Mouse (Mus musculus): Measurements from ENCODE around the gene Smim15. TPM values are rescaled to one million over a fixed set of nuclear protein-coding genes. Genes with fewer than 3 reads are reported as not detected.

Smim15 gene
- 28.4 and 39.1 TPM in 2 replicates for polyA plus RNA-seq (2016; fragmentation: Nextera tagmentation; extraction: Ambion mirVana)

GRCm38 (mm10) chr13:108044222-108044941, at the start of gene Smim15:
Smim15 (plus strand) TSS chr13:108044446.
- H3K4me3 ChIP-seq, result peak within 1 kb of the TSS; percentile 87
- no peaks in the 10 kb centered on the region for H3K9me3 ChIP-seq
- WGBS, result under 1% methylated on average over 71 of the region's 71 CpGs
- H3K27me3 ChIP-seq (ENCODE audit: insufficient read depth, poor library complexity, severe bottlenecking), result no peaks in the 10 kb centered on the region; the same call in 1 of the 2 replicates
- H3K27ac ChIP-seq, result peak within 1 kb of the TSS; percentile 96
- DNase-seq (ENCODE audit: low spot score), result peak; percentile 95
- H3K36me3 ChIP-seq, result peaks cover 14% of the 10 kb centered on the region
- peaks cover 27% of the 10 kb centered on the region for H3K4me1 ChIP-seq

- H3K27me3 ChIP-seq (ENCODE audit: insufficient read depth, poor library complexity, severe bottlenecking), result no peaks in the 10 kb centered on the region
- DNase-seq (ENCODE audit: low spot score), result no peak
- no peak overlapping the region for H3K4me3 ChIP-seq
- WGBS, result 72% methylated on average over 7 of the region's 7 CpGs
- no peaks in the 10 kb centered on the region for H3K9me3 ChIP-seq
- no peak overlapping the region for H3K27ac ChIP-seq
- H3K36me3 ChIP-seq, result no peaks in the 10 kb centered on the region
- no peaks in the 10 kb centered on the region for H3K4me1 ChIP-seq
These were observed 49.0 kb upstream of the Smim15 start for GRCm38 (mm10) chr13:107995211-107995610.

- no peaks in the 10 kb centered on the region for H3K27me3 ChIP-seq (ENCODE audit: insufficient read depth, poor library complexity, severe bottlenecking)
- H3K4me3 ChIP-seq, result no peak overlapping the region
- no peak for DNase-seq (ENCODE audit: low spot score)
- no peak overlapping the region for H3K27ac ChIP-seq
- WGBS, result 87% methylated on average over 3 of the region's 3 CpGs
- H3K4me1 ChIP-seq, result no peaks in the 10 kb centered on the region
- H3K36me3 ChIP-seq, result no peaks in the 10 kb centered on the region
- no peaks in the 10 kb centered on the region for H3K9me3 ChIP-seq
These were observed 47.9 kb upstream of the Smim15 start for GRCm38 (mm10) chr13:107996301-107996700.

- no peak for DNase-seq (ENCODE audit: low spot score)
- no peaks in the 10 kb centered on the region for H3K4me1 ChIP-seq
- 79% methylated on average over 4 of the region's 4 CpGs for WGBS
- H3K9me3 ChIP-seq, result no peaks in the 10 kb centered on the region
- H3K36me3 ChIP-seq, result no peaks in the 10 kb centered on the region
- H3K4me3 ChIP-seq, result no peak overlapping the region
- no peaks in the 10 kb centered on the region for H3K27me3 ChIP-seq (ENCODE audit: insufficient read depth, poor library complexity, severe bottlenecking)
- H3K27ac ChIP-seq, result no peak overlapping the region
These were observed 36.4 kb upstream of the Smim15 start for GRCm38 (mm10) chr13:108007861-108008260.

GRCm38 (mm10) chr13:108013110-108013509, 31.1 kb upstream of the Smim15 start:
- WGBS, result 92% methylated on average over 8 of the region's 8 CpGs
- Histone ChIP-seq H3K27me3 (ENCODE audit: insufficient read depth, poor library complexity, severe bottlenecking) (no peaks in the 10 kb centered on the region), H3K27ac (no peak overlapping the region), H3K4me1 (no peaks in the 10 kb centered on the region), H3K9me3 (no peaks in the 10 kb centered on the region), H3K4me3 (no peak overlapping the region), H3K36me3 (no peaks in the 10 kb centered on the region)
- DNase-seq (ENCODE audit: low spot score), result no peak

GRCm38 (mm10) chr13:108013839-108014238, 30.4 kb upstream of the Smim15 start:
- Histone ChIP-seq H3K9me3 (no peaks in the 10 kb centered on the region), H3K4me3 (no peak overlapping the region), H3K36me3 (no peaks in the 10 kb centered on the region), H3K4me1 (no peaks in the 10 kb centered on the region), H3K27me3 (ENCODE audit: insufficient read depth, poor library complexity, severe bottlenecking) (no peaks in the 10 kb centered on the region), H3K27ac (no peak overlapping the region)
- WGBS, result 86% methylated on average over 6 of the region's 6 CpGs
- no peak for DNase-seq (ENCODE audit: low spot score)

GRCm38 (mm10) chr13:108015166-108015565, 29.1 kb upstream of the Smim15 start:
- Histone ChIP-seq H3K27ac (no peak overlapping the region), H3K27me3 (ENCODE audit: insufficient read depth, poor library complexity, severe bottlenecking) (no peaks in the 10 kb centered on the region), H3K4me1 (no peaks in the 10 kb centered on the region), H3K9me3 (no peaks in the 10 kb centered on the region), H3K4me3 (no peak overlapping the region), H3K36me3 (no peaks in the 10 kb centered on the region)
- WGBS, result 84% methylated on average over 6 of the region's 6 CpGs
- no peak for DNase-seq (ENCODE audit: low spot score)

- H3K4me1 ChIP-seq, result no peaks in the 10 kb centered on the region
- no peak overlapping the region for H3K27ac ChIP-seq
- no peaks in the 10 kb centered on the region for H3K9me3 ChIP-seq
- H3K36me3 ChIP-seq, result no peaks in the 10 kb centered on the region
- H3K27me3 ChIP-seq (ENCODE audit: insufficient read depth, poor library complexity, severe bottlenecking), result no peaks in the 10 kb centered on the region
- WGBS, result 68% methylated on average over 6 of the region's 6 CpGs
- H3K4me3 ChIP-seq, result no peak overlapping the region
- DNase-seq (ENCODE audit: low spot score), result no peak
These were observed 26.9 kb upstream of the Smim15 start for GRCm38 (mm10) chr13:108017349-108017748.

GRCm38 (mm10) chr13:108025802-108026201, 18.4 kb upstream of the Smim15 start:
- no peak overlapping the region for H3K4me3 ChIP-seq
- no peak for DNase-seq (ENCODE audit: low spot score)
- no peaks in the 10 kb centered on the region for H3K36me3 ChIP-seq
- H3K9me3 ChIP-seq, result no peaks in the 10 kb centered on the region
- 48% methylated on average over 3 of the region's 3 CpGs for WGBS
- H3K27ac ChIP-seq, result no peak overlapping the region
- no peaks in the 10 kb centered on the region for H3K4me1 ChIP-seq
- no peaks in the 10 kb centered on the region for H3K27me3 ChIP-seq (ENCODE audit: insufficient read depth, poor library complexity, severe bottlenecking)

GRCm38 (mm10) chr13:108032789-108033188, 11.5 kb upstream of the Smim15 start:
- Histone ChIP-seq H3K4me1 (no peaks in the 10 kb centered on the region), H3K36me3 (no peaks in the 10 kb centered on the region), H3K9me3 (no peaks in the 10 kb centered on the region), H3K4me3 (no peak overlapping the region), H3K27me3 (ENCODE audit: insufficient read depth, poor library complexity, severe bottlenecking) (no peaks in the 10 kb centered on the region), H3K27ac (no peak overlapping the region)
- no peak for DNase-seq (ENCODE audit: low spot score)
- WGBS, result 80% methylated on average over 4 of the region's 4 CpGs

GRCm38 (mm10) chr13:108039375-108039774, 4.9 kb upstream of the Smim15 start:
- Histone ChIP-seq H3K27ac (no peak overlapping the region), H3K9me3 (no peaks in the 10 kb centered on the region), H3K36me3 (no peaks in the 10 kb centered on the region), H3K4me1 (peaks cover 24% of the 10 kb centered on the region), H3K4me3 (no peak overlapping the region), H3K27me3 (ENCODE audit: insufficient read depth, poor library complexity, severe bottlenecking) (no peaks in the 10 kb centered on the region; the same call in 1 of the 2 replicates)
- DNase-seq (ENCODE audit: low spot score), result no peak
- 47% methylated on average over 6 of the region's 6 CpGs for WGBS

GRCm38 (mm10) chr13:108039902-108040301, 4.3 kb upstream of the Smim15 start:
- Histone ChIP-seq H3K9me3 (no peaks in the 10 kb centered on the region), H3K27me3 (ENCODE audit: insufficient read depth, poor library complexity, severe bottlenecking) (no peaks in the 10 kb centered on the region; the same call in 1 of the 2 replicates), H3K4me1 (peaks cover 24% of the 10 kb centered on the region), H3K4me3 (no peak overlapping the region), H3K36me3 (no peaks in the 10 kb centered on the region), H3K27ac (no peak overlapping the region)
- WGBS, result 43% methylated on average over 9 of the region's 9 CpGs
- no peak for DNase-seq (ENCODE audit: low spot score)

- Histone ChIP-seq H3K4me1 (peaks cover 24% of the 10 kb centered on the region), H3K27me3 (ENCODE audit: insufficient read depth, poor library complexity, severe bottlenecking) (no peaks in the 10 kb centered on the region; the same call in 1 of the 2 replicates), H3K27ac (no peak overlapping the region), H3K9me3 (no peaks in the 10 kb centered on the region), H3K4me3 (no peak overlapping the region), H3K36me3 (no peaks in the 10 kb centered on the region)
- no peak for DNase-seq (ENCODE audit: low spot score)
- 68% methylated on average over 3 of the region's 3 CpGs for WGBS
These were observed 3.8 kb upstream of the Smim15 start for GRCm38 (mm10) chr13:108040451-108040850.

All from heart, embryonic 10.5 days (tissue).